Mouse (Mus musculus): Measurements from ENCODE around the gene Cdkn2b.

GRCm38 (mm10) chr4:89279641-89280040, 31.2 kb downstream of the Cdkn2b start:
- TF ChIP-seq POLR2A (IDR thresholded peaks at IDR 0.05; ENCODE audit: insufficient read depth, low read depth, low read length) (no peak), CTCF (IDR thresholded peaks at IDR 0.05; ENCODE audit: insufficient read depth, low read depth, low read length) (no peak)
